ENCODE assay signal across 13 mouse cellular contexts in the genomic region with DNA sequence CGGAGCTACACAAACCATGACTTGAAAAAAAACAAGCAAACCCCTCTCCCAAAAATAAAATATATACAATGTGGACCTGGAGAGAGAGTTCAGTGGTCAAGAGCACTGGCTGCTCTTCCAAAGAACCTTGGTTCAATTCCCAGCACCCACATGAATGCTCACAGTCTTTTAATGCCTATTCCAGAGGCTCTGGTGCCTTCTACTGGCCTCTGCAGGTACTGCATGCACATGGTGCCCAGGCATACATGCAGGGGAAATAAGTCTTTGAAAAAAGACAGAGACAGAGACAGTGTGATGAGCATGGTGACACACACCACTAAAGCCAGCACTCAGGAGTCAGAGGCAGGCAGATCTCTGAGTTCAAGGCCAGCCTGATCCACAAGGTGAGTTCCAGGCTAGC. TPM values are rescaled to one million over a fixed set of nuclear protein-coding genes. Genes with fewer than 3 reads are reported as not detected.
DNase-seq lines count a peak whose midpoint lies in the region; TF ChIP-seq lines count a peak whose summit lies in the region.
"Had no signal": no experiment of that assay in that cellular context is flagged by ENCODE, and none has a peak within 500 bp of the region (broad histone marks: within the 10 kb centered on the region; RNA-seq: fewer than 3 reads in every experiment).

No protein-coding gene starts in this region.

- peak; percentile 65 for TF ChIP-seq CTCF in heart, adult 2 months (IDR thresholded peaks at IDR 0.05)
- peak; percentile 70 to 87 (median 83) for TF ChIP-seq CTCF in MEL (IDR thresholded peaks at IDR 0.05 in 2 of 3, conservative IDR thresholded peaks at IDR 0.05 in 1 of 3; ENCODE audit: control insufficient read depth in 1 of 3, insufficient read depth in 1 of 3, low read depth in 2 of 3, low read length in 3 of 3, poor library complexity in 1 of 3, severe bottlenecking in 1 of 3)

- H3K27me3 ChIP-seq in heart, adult 2 months (ENCODE audit: control insufficient read depth, insufficient read depth, low read length): no peaks in the 10 kb centered on the region
- H3K27me3 ChIP-seq in MEL (ENCODE audit: control insufficient read depth in 1 of 2, insufficient read depth in 2 of 2, low read length in 2 of 2): no peaks in the 10 kb centered on the region
- H3K27me3 ChIP-seq: liver, embryonic 13.5 days; midbrain, embryonic 12.5 days had no signal

- intact Hi-C loops in heart, adult 2 months (cut with DNase I): loop anchor here (2.0 kb wide), 1 partner anchor 13 kb away; no protein-coding TSS in a partner anchor
- intact Hi-C loops in heart, postnatal 14 days (cut with DNase I): no loop called here

- H3K4me1 ChIP-seq in heart, adult 2 months (ENCODE audit: control insufficient read depth, insufficient read depth, low read length): peaks cover 19% of the 10 kb centered on the region
- no peaks in the 10 kb centered on the region for H3K4me1 ChIP-seq in MEL (ENCODE audit: control insufficient read depth in 1 of 2, insufficient read depth in 2 of 2, low read length in 2 of 2)
- H3K4me1 ChIP-seq: midbrain, embryonic 12.5 days had no signal

- DNase-seq in heart, adult 2 months: peak in 1 of 2 experiments; percentile 31
- DNase-seq in heart, postnatal 14 days: no peak
- DNase-seq in lung, postnatal 36 days: peak; percentile 38
- no peak for DNase-seq in lung, postnatal 4 days
- DNase-seq in MEL (ENCODE audit: low read depth, low spot score): peak; percentile 67
- peak; percentile 58 for DNase-seq in naive thymus-derived CD4-positive, alpha-beta T cell, adult 2 months (ENCODE audit: low read depth)
- no peak for DNase-seq in right cerebral cortex, postnatal 14 days
- DNase-seq in right cerebral cortex, postnatal 25 days: no peak
- DNase-seq: adrenal gland, postnatal 14 days; cerebellum, adult 8-10 months; liver, embryonic 13.5 days had no signal

- 100% methylated on average over 1 of the region's 1 CpGs for WGBS in heart, adult 2 months

- no peaks in the 10 kb centered on the region for H3K79me2 ChIP-seq in heart, adult 2 months (replicated peaks; ENCODE audit: control insufficient read depth, insufficient read depth, low read length)
- H3K79me2 ChIP-seq in MEL (ENCODE audit: control insufficient read depth, insufficient read depth, low read length, poor library complexity): no peaks in the 10 kb centered on the region

- TF ChIP-seq POLR2A in heart, adult 2 months (IDR thresholded peaks at IDR 0.05; ENCODE audit: insufficient read depth, low read depth, low read length): no peak
- TF ChIP-seq POLR2A in MEL (IDR thresholded peaks at IDR 0.05; ENCODE audit: control insufficient read depth in 1 of 2, insufficient read depth in 1 of 2, low read depth in 1 of 2, low read length in 2 of 2, poor library complexity in 1 of 2): no peak

- no peak for TF ChIP-seq EP300 in heart, adult 2 months (IDR thresholded peaks at IDR 0.05; ENCODE audit: insufficient read depth, low read depth, low read length)
- no peak for TF ChIP-seq EP300 in MEL (IDR thresholded peaks at IDR 0.05; ENCODE audit: low read depth in 1 of 2, low read length in 2 of 2)

- no peak overlapping the region for H3K9ac ChIP-seq in heart, adult 2 months (ENCODE audit: low read depth, low read length)
- no peak overlapping the region for H3K9ac ChIP-seq in MEL (ENCODE audit: control insufficient read depth, low read depth, low read length, poor library complexity, severe bottlenecking)
- H3K9ac ChIP-seq: liver, embryonic 13.5 days; midbrain, embryonic 12.5 days had no signal

- TF ChIP-seq RAD21 in MEL (IDR thresholded peaks at IDR 0.05; ENCODE audit: low read depth, low read length): peak; percentile 84

- H3K27ac ChIP-seq in heart, adult 2 months: no peak overlapping the region; the same call in 1 of the 2 replicates
- H3K27ac ChIP-seq in MEL (ENCODE audit: control insufficient read depth, low read depth, low read length): no peak overlapping the region
- H3K27ac ChIP-seq: liver, embryonic 13.5 days; midbrain, embryonic 12.5 days had no signal

- H3K36me3 ChIP-seq in heart, adult 2 months (ENCODE audit: control insufficient read depth, insufficient read depth, low read length): peaks cover 2% of the 10 kb centered on the region; the same call in 1 of the 2 replicates
- no peaks in the 10 kb centered on the region for H3K36me3 ChIP-seq in MEL (ENCODE audit: control insufficient read depth in 1 of 2, insufficient read depth in 2 of 2, low read length in 2 of 2)

- no peak overlapping the region for H3K4me3 ChIP-seq in heart, adult 2 months
- H3K4me3 ChIP-seq in MEL (ENCODE audit: control insufficient read depth in 1 of 2, insufficient read depth in 1 of 2, low read depth in 2 of 2, low read length in 2 of 2): no peak overlapping the region
- H3K4me3 ChIP-seq: erythroblast, embryonic 14.5 days; liver, embryonic 13.5 days; midbrain, embryonic 12.5 days had no signal

- H3K9me3 ChIP-seq in MEL (replicated peaks; ENCODE audit: insufficient read depth, low read length): no peaks in the 10 kb centered on the region
- H3K9me3 ChIP-seq: midbrain, embryonic 12.5 days had no signal

TF ChIP-seq in MEL, 35 proteins besides CTCF, POLR2A, EP300 and RAD21:
- TF ChIP-seq MAFK (IDR thresholded peaks at IDR 0.05; ENCODE audit: borderline replicate concordance, low read depth, low read length): no peak
- no peak for TF ChIP-seq CHD2 (IDR thresholded peaks at IDR 0.05; ENCODE audit: low read length)
- no peak for TF ChIP-seq ZKSCAN1 (IDR thresholded peaks at IDR 0.05; ENCODE audit: low read depth, low read length)
- peak; percentile 76 for TF ChIP-seq ZC3H11A (IDR thresholded peaks at IDR 0.05; ENCODE audit: low read depth, low read length)
- TF ChIP-seq RCOR1 (IDR thresholded peaks at IDR 0.05; ENCODE audit: low read depth, low read length): no peak
- TF ChIP-seq JUND (IDR thresholded peaks at IDR 0.05; ENCODE audit: low read depth, low read length): no peak
- peak; percentile 74 for TF ChIP-seq SMC3 (IDR thresholded peaks at IDR 0.05; ENCODE audit: low read depth, low read length)
- TF ChIP-seq GATA1 (IDR thresholded peaks at IDR 0.05; ENCODE audit: low read depth, low read length): no peak
- TF ChIP-seq POLR2AphosphoS2 (IDR thresholded peaks at IDR 0.05; ENCODE audit: low read length): no peak
- TF ChIP-seq TAL1 (IDR thresholded peaks at IDR 0.05; ENCODE audit: low read length): no peak
- TF ChIP-seq MYB (IDR thresholded peaks at IDR 0.05; ENCODE audit: low read depth, low read length): no peak
- TF ChIP-seq ZNF384 (IDR thresholded peaks at IDR 0.05; ENCODE audit: low read depth, low read length): peak; percentile 47; the same call in 1 of the 2 replicates
- 0 out of 2 replicates have a peak, but pooled peaks have one; percentile 45 for TF ChIP-seq MYC (IDR thresholded peaks at IDR 0.05; ENCODE audit: low read depth, low read length)
- no peak for TF ChIP-seq GABPA (IDR thresholded peaks at IDR 0.05; ENCODE audit: low read depth, low read length)

RNA-seq across cellular contexts. Expression of a gene that starts 15.8 kb away (rescaled TPM):
- total RNA-seq in heart, adult 2 months (2021): 1 to 10 TPM; 7.4 to 8.3 TPM
- 11.0 and 14.3 TPM in 2 replicates for polyA plus RNA-seq in heart, adult 2 months (2012; rRNA removed)
- 10 to 100 TPM in 1 of 2 experiments, 1 to 10 TPM in 1; 7.2 to 10.1 TPM for total RNA-seq in heart, postnatal 14 days (2021)
- 1.1 and 1.5 TPM in 2 replicates for total RNA-seq in MEL (2012; rRNA removed)
- 1 to 10 TPM in 1 of 2 experiments, not detected in 1; 3.1 TPM for polyA plus RNA-seq in MEL (2012; ENCODE audit: insufficient read depth in 1 of 2, insufficient read length in 2 of 2, low read depth in 1 of 2, low replicate concordance in 2 of 2, missing spikeins in 1 of 2)

RNA-seq across cellular contexts. Expression of a gene that starts 24.2 kb away (rescaled TPM):
- total RNA-seq in heart, adult 2 months (2021): under 1 TPM; 0.47 to 0.70 TPM
- 0.32 and 0.55 TPM in 2 replicates for polyA plus RNA-seq in heart, adult 2 months (2012; rRNA removed)
- total RNA-seq in heart, postnatal 14 days (2021): under 1 TPM; 0.32 to 0.41 TPM
- total RNA-seq in MEL (2012; rRNA removed): not detected in 2 replicates
- not detected for polyA plus RNA-seq in MEL (2012; ENCODE audit: insufficient read depth in 1 of 2, insufficient read length in 2 of 2, low read depth in 1 of 2, low replicate concordance in 2 of 2, missing spikeins in 1 of 2)

RNA-seq across cellular contexts. Expression of a gene that starts 28.4 kb away (rescaled TPM):
- 10 to 100 TPM; 15.8 to 17.5 TPM for total RNA-seq in heart, adult 2 months (2021)
- 22.1 and 24.6 TPM in 2 replicates for polyA plus RNA-seq in heart, adult 2 months (2012; rRNA removed)
- total RNA-seq in heart, postnatal 14 days (2021): 10 to 100 TPM; 16.8 to 21.4 TPM
- total RNA-seq in MEL (2012; rRNA removed): 34.8 and 42.9 TPM in 2 replicates
- 10 to 100 TPM in 1 of 2 experiments, not detected in 1; 44.2 TPM for polyA plus RNA-seq in MEL (2012; ENCODE audit: insufficient read depth in 1 of 2, insufficient read length in 2 of 2, low read depth in 1 of 2, low replicate concordance in 2 of 2, missing spikeins in 1 of 2)

RNA-seq across cellular contexts. Expression of a gene that starts 33.1 kb away (rescaled TPM):
- 10 to 100 TPM; 18.1 to 21.3 TPM for total RNA-seq in heart, adult 2 months (2021)
- polyA plus RNA-seq in heart, adult 2 months (2012; rRNA removed): 23.0 and 45.2 TPM in 2 replicates
- total RNA-seq in heart, postnatal 14 days (2021): 10 to 100 TPM; 17.4 to 17.6 TPM
- 70.8 and 75.9 TPM in 2 replicates for total RNA-seq in MEL (2012; rRNA removed)
- 10 to 100 TPM in 1 of 2 experiments, not detected in 1; 57.5 TPM for polyA plus RNA-seq in MEL (2012; ENCODE audit: insufficient read depth in 1 of 2, insufficient read length in 2 of 2, low read depth in 1 of 2, low replicate concordance in 2 of 2, missing spikeins in 1 of 2)

RNA-seq across cellular contexts. Expression of a gene that starts 41.3 kb away (rescaled TPM):
- total RNA-seq in heart, adult 2 months (2021): 1 to 10 TPM; 1.6 to 2.7 TPM
- polyA plus RNA-seq in heart, adult 2 months (2012; rRNA removed): 1.1 and 1.3 TPM in 2 replicates
- 1 to 10 TPM; 2.0 to 2.2 TPM for total RNA-seq in heart, postnatal 14 days (2021)
- total RNA-seq in MEL (2012; rRNA removed): 9.1 and 14.5 TPM in 2 replicates
- polyA plus RNA-seq in MEL (2012; ENCODE audit: insufficient read depth in 1 of 2, insufficient read length in 2 of 2, low read depth in 1 of 2, low replicate concordance in 2 of 2, missing spikeins in 1 of 2): 1 to 10 TPM in 1 of 2 experiments, not detected in 1; 8.2 TPM

Comparison
In these comparisons a context has a peak if more than half of its experiments do, and no peak if none do; other contexts are left out.
1. DNase-seq: peak in lung, postnatal 36 days (single experiment), MEL (single experiment) and naive thymus-derived CD4-positive, alpha-beta T cell, adult 2 months (single experiment); none in heart, postnatal 14 days (0 of 2), lung, postnatal 4 days (0 of 2), right cerebral cortex, postnatal 14 days (single experiment) and right cerebral cortex, postnatal 25 days (single experiment).